Mouse (Mus musculus) testis, postnatal 14 days (tissue): ENCODE data around the gene Ndufc2.
"Not testable (repeated sequence)": the region's sequence is repeated elsewhere in the genome, so short reads cannot be mapped to it uniquely, and the experiment has no call there.

Source experiments
- DNase-seq: peaks from one replicate; pipeline ENCODE4 v3.0.0; 2021; ENCODE audit warnings: low spot score

The Ndufc2 gene

DNA sequence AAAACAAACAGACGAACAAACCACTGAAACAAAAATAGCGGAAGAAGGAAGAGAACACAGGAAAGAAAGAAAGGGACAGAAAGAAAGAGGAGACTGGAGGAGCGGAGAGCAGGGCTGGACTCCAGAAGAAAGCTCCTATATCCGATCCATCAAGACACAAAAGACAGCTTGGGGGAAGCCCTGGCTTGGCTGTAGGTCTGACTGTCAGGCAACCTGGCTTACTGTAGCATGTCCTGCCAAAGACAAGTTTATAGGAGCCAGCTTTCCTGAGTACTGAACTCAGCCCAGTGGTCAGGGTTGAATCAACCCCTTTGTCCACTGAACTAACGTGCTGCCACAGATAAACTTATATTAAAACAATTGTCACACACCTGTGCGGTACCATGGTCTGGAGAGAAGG lies 27.5 kb downstream of the Ndufc2 start:
- DNase-seq, result no peak

GRCm38 (mm10) chr7:97427778-97428420 lies 28.1 kb downstream of the Ndufc2 start:
- DNase-seq, result peak; percentile 72

DNA sequence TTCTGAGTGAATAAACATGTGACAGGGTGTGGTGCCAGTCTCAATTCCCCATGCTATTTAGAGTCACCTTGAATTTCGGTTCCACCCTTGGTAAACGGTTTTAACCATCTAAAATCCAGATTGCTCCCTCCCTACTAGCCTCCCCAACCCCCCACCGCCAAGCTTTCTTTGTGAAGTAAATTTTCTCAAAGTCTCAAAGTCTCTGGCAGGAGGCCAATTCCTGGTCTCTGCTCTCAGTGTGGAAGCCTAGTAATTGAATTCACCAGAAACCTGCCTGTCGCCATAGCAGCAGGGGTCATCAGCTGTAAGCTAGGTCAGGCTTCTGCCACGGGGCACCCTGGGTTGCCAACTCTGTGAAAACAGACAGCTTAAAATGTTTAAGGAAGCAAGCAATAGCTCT lies 29.9 kb downstream of the Ndufc2 start:
- DNase-seq, result no peak

DNA sequence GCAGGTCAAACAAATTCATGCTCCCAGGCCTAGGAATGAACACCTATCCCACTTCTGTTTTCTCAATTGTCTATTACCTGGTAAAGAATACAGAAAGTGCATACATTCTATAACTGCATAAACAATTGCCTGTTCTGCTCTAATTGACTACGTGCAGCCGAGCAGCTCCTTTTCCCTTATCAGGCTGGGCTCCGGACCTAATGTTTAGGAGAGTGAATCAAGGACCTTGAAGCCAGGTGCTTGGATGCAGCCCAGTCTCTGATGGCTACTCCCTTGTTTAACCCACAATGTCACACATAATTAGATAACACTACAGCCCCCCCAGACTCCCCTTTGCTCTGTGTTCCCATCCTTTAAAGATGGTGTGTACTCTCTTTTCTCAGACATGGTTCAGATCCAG lies 33.7 kb downstream of the Ndufc2 start:
- DNase-seq, result peak; percentile 58

- no peak for DNase-seq
Observed at GRCm38 (mm10) chr7:97434517-97434916, 34.7 kb downstream of the Ndufc2 start.

DNA sequence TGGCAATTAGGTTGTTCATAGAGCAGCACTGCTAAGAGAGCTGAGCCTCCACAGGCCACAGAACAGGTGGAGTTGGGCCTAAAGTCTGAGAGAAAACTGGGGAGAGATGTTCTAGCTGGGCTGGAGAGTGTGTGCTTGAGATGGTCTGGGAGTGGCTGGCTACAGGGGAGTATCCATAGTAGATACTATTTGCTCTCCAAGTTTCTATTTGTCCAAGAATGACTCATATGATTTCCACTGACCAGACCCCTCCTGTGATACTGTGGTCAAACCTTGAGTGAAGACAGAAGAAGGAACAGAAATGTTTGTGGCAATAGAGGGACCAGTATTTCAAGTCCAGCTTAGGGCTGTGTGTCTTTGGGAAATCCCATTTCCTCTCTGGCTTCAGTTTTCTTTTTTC lies 39.2 kb downstream of the Ndufc2 start:
- no peak for DNase-seq

DNA sequence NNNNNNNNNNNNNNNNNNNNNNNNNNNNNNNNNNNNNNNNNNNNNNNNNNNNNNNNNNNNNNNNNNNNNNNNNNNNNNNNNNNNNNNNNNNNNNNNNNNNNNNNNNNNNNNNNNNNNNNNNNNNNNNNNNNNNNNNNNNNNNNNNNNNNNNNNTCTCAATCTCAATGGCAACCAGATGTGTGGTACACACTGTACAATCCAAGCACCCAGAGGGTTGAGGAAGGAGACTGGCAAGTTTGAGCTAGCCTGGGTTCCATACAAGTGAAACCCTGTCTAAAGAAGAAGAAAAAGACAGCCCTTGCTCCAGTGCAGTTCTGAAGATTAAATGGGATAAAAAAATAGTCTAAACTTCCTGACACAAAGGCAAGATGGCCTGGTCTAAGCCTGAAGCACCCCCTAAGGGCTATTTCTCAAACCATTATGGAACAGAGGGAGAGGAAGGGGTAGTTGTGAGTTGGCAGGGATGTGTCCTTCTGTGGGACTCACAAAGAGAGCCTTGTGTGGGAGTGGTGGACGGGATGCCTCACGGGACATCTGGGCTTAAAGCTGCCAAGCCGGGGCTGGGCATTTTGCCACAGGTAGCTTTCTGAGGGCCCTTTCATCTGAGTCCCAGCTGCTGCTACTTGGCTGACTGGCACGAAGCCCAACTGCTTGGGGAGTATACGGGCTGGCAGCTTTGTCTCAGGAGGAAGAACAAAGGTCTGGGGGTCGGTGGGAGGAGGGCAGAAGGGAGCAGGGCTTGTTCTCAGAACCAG lies 46.5 kb downstream of the Ndufc2 start:
- DNase-seq, result peak; percentile 91

DNA sequence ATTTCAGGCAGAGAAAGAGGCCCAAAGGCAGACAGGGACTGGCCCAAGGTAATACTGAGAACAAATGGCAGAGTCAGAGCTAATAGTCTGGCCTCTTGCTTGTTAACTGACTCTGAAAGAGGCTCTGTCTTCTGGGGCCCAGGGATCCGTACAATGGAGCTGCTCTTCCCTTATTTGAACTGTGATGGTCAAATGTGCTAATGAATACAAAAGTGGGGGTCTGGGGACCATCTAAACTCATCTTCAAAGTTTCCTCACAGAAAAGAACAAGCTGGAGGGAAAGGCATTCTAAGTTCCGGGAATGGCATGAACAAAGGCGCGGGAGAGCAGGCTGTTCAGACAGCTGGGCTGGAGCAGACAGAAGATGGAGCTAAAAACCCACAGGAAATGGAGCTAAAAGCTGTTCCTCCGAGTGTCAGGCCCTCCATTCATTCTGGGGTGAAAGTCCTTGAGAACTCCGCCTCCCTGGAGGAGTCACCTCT lies 47.3 kb downstream of the Ndufc2 start:
- DNase-seq, result peak; percentile 44

DNA sequence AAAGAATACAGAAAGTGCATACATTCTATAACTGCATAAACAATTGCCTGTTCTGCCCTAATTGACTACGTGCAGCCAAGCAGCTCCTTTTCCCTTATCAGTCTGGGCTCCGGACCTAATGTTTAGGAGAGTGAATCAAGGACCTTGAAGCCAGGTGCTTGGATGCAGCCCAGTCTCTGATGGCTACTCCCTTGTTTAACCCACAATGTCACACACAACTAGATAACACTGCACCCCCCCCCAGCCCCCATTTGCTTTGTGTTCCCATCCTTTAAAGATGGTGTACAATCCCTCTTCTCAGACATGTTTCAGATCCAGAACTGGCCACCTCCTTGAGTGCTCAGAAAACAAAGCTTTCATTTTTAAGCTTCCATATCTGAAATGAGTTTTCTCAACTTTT lies 51.2 kb downstream of the Ndufc2 start, which contains the start of gene Kctd14:
Kctd14 (plus strand) TSS at position 301 of the 400 bp plus-strand sequence.
- not testable (repeated sequence) for DNase-seq

- no peak for DNase-seq
Observed at GRCm38 (mm10) chr7:97452196-97452595, 52.4 kb downstream of the Ndufc2 start.

DNA sequence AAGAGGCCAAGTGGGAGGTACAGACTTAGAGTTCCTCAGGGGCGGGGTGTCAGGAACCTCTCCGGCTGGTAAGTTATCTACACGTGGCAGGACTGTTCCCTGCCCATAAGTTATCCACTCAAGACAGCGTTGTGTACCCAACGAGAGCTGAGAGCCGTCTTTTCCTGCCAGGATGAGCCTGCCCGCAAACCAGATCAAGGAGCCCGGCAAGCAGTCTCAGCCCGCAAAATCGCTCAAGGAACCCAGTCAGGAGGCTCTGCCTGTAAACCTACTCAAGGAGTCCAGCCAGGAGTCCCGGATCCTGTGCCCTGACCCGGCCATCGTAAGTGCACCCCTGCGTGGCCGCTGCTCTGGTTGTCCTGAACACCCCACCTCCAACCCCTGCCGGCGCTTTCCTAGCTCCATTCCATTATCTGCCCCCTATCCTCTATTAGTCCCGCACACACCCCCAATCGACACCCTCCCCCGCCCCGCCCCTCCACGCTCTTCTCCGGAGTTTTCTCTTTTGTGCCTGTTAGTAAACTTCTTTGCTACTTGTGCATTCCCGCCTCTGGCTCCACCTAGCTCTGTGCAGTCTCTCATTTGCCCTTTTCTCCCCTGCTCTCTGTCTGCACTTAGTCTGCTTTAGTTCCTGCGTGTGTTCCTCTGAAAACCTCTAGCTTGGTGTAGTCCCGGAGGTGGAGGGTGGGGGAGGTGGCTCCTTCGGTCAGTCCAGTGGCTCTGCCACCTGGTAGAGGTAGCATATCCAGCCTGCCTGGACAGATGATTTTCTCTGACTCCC lies 53.5 kb downstream of the Ndufc2 start:
- peak; percentile 27 for DNase-seq

DNA sequence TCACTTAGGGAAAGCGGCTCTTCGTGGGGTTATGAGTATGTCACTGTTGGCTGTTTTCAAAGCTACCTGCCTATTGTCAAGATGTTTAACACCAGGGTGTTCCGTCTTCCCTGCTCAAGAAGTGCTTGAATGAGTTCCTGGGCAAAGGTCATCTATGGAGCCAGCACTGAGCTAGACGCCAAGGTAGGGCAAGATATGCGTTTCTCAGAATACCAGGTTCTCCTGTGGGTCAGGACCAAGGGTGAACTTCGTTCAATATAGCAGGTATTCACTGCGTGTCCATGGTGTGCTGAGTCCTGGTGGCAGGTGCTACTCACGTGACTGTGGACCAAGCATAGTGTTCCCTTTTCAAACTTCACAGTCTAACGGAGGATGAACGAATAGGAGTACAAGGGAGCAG lies 55.0 kb downstream of the Ndufc2 start:
- DNase-seq, result no peak

DNA sequence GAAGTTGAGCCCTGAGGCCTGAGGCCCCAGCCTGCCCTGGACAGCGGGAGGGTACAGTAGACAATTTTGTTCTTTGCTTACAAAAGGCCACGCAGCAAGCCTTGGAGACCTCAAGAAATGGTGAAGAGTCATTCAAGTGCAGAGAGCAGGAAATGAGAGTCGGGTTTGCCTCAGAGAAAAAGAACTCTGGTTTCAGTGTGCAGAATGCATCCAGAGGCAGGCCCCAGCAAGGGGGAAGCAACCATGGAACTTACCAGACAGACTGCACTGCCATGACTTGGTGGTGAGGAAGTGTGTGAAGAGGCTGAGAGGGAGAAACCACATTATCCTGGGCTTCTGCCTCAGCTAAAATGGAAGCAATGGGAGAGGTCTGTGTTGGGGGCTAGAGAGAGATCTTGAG lies 55.8 kb downstream of the Ndufc2 start:
- no peak for DNase-seq
